Mouse (Mus musculus): ENCODE results near the gene Rev1. TPM values are rescaled to one million over a fixed set of nuclear protein-coding genes. Genes with fewer than 3 reads are reported as not detected.
"Not testable (repeated sequence)": the region's sequence is repeated elsewhere in the genome, so short reads cannot be mapped to it uniquely, and the experiment has no call there.

Gene Rev1
- polyA plus RNA-seq, 1 experiment from 2014 or later, result 31.6 TPM

DNA sequence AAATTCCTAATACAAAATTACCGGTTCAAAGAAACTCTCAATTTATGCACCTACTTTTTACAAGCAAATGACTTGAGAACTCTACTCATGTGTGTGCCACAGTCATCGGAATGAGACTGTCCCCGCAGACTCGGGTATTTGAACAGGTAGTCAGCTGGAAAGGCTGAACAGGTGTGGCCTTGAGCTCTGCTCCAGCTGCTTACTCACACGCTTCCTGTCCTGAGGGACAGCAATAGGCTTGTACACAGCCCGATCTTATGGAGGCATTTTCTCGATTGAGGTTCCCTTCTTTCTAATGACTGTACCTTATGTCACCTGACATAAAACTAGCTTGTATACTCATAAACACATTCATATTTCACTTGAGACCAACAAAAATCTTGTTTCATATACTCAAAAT lies 19.8 kb downstream of the Rev1 start:
- ATAC-seq (ENCODE audit: low FRiP score), result no peak
- H3K36me3 ChIP-seq (ENCODE audit: control insufficient read depth, insufficient read depth, low read length), result no peaks in the 10 kb centered on the region
- 91% methylated on average over 7 of the region's 7 CpGs for WGBS

DNA sequence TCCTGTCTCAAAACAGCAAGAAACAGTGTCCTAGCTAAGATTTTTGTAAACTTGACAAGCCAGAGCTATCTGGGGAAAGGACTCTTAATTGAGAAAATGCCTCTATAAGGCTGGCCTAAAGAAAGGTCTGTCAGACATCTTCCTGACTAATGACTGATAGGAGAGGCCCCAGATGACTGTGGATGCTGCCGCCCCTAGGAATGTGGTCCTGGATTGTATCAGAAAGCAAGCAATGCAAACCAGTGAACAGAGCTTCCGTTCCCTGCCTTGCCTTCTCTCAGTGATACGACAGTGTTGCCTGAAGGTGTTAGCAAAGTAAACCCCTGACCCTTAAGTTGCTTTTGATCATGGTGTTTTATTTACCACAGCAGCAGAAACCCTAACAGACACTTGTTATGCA lies 25.8 kb downstream of the Rev1 start:
- no peaks in the 10 kb centered on the region for H3K36me3 ChIP-seq (ENCODE audit: control insufficient read depth, insufficient read depth, low read length)
- H3K27me3 ChIP-seq (ENCODE audit: control insufficient read depth, insufficient read depth, low read length), result no peaks in the 10 kb centered on the region
- ATAC-seq (ENCODE audit: low FRiP score) (no peak), DNase-seq (ENCODE audit: low spot score, missing footprints) (peak; percentile 41)
- H3K4me3 ChIP-seq (ENCODE audit: low read depth, low read length), result no peak overlapping the region
- no peak overlapping the region for H3K9ac ChIP-seq (ENCODE audit: low read length)
- 81% methylated on average over 3 of the region's 3 CpGs for WGBS
- no peak overlapping the region for H3K4me2 ChIP-seq
- no peak overlapping the region for H3K27ac ChIP-seq (ENCODE audit: low read depth, low read length)
- no peaks in the 10 kb centered on the region for H3K9me3 ChIP-seq (ENCODE audit: control insufficient read depth, low read length)
- H3K4me1 ChIP-seq (ENCODE audit: control insufficient read depth, insufficient read depth, low read length), result no peaks in the 10 kb centered on the region

More for the DNA sequence above, 19.8 kb downstream of the Rev1 start:
- Histone ChIP-seq H3K27me3 (ENCODE audit: control insufficient read depth, insufficient read depth, low read length) (no peaks in the 10 kb centered on the region), H3K4me3 (ENCODE audit: low read depth, low read length) (no peak overlapping the region), H3K4me2 (no peak overlapping the region), H3K4me1 (ENCODE audit: control insufficient read depth, insufficient read depth, low read length) (no peaks in the 10 kb centered on the region), H3K27ac (ENCODE audit: low read depth, low read length) (no peak overlapping the region), H3K9ac (ENCODE audit: low read length) (no peak overlapping the region), H3K9me3 (ENCODE audit: control insufficient read depth, low read length) (no peaks in the 10 kb centered on the region)
- peak; percentile 8 for DNase-seq (ENCODE audit: low spot score, missing footprints)

DNA sequence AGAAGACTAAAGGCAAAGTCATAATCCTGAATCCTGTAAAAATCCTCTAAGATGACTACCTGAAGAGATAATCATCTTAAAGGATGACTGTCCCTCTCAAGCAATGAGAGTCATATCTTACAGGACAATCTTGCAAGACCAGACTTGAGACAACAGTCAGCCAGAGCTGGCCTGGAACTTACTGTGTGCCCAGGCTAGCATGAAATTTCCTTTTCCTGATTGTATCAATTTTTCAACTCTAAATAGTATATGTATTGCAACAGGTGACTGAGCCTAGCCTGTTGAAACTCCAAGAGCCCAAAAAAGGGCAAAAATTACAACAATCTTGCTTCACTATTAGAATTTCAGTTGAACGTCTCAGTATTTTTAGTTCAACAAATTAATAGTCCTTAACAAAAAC lies 26.4 kb downstream of the Rev1 start:
- H3K36me3 ChIP-seq (ENCODE audit: control insufficient read depth, insufficient read depth, low read length), result 0 out of 2 replicates have a peak, but pooled peaks cover 2% of the 10 kb centered on the region
- no peaks in the 10 kb centered on the region for H3K27me3 ChIP-seq (ENCODE audit: control insufficient read depth, insufficient read depth, low read length)
- H3K27ac ChIP-seq (ENCODE audit: low read depth, low read length), result no peak overlapping the region
- no peaks in the 10 kb centered on the region for H3K4me1 ChIP-seq (ENCODE audit: control insufficient read depth, insufficient read depth, low read length)
- 90% methylated on average over 1 of the region's 1 CpGs for WGBS
- no peak for ATAC-seq (ENCODE audit: low FRiP score)
- H3K4me3 ChIP-seq (ENCODE audit: low read depth, low read length), result no peak overlapping the region
- peak; percentile 66 for DNase-seq (ENCODE audit: low spot score, missing footprints)
- H3K4me2 ChIP-seq, result no peak overlapping the region
- H3K9me3 ChIP-seq (ENCODE audit: control insufficient read depth, low read length), result no peaks in the 10 kb centered on the region
- H3K9ac ChIP-seq (ENCODE audit: low read length), result no peak overlapping the region

DNA sequence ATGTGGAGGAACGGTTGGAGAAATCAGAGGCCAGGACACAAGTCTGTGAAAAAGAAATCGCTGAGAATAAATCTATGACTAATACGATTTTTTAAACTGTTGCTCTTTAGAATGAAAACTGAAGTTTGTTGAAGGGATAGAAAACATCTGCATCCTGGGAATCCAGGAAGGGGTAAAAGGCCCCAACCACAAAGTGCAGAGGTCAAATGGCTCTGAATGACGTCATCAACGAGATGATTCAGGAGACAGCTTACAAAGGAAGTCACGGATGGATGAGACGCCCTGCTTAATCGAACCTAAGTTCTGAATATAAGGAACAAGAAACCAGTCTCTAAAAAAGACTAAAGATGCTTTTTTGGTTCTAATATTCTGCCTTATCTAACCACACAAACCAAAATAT lies 48.3 kb downstream of the Rev1 start:
- H3K4me1 ChIP-seq (ENCODE audit: control insufficient read depth, insufficient read depth, low read length), result no peaks in the 10 kb centered on the region
- H3K4me3 ChIP-seq (ENCODE audit: low read depth, low read length), result no peak overlapping the region
- ATAC-seq (ENCODE audit: low FRiP score) (no peak), DNase-seq (ENCODE audit: low spot score, missing footprints) (no peak)
- H3K36me3 ChIP-seq (ENCODE audit: control insufficient read depth, insufficient read depth, low read length), result peaks cover 5% of the 10 kb centered on the region; the same call in 1 of the 2 replicates
- no peak overlapping the region for H3K9ac ChIP-seq (ENCODE audit: low read length)
- H3K27me3 ChIP-seq (ENCODE audit: control insufficient read depth, insufficient read depth, low read length), result no peaks in the 10 kb centered on the region
- 83% methylated on average over 8 of the region's 8 CpGs for WGBS
- no peak overlapping the region for H3K4me2 ChIP-seq
- no peak overlapping the region for H3K27ac ChIP-seq (ENCODE audit: low read depth, low read length)
- no peaks in the 10 kb centered on the region for H3K9me3 ChIP-seq (ENCODE audit: control insufficient read depth, low read length)

DNA sequence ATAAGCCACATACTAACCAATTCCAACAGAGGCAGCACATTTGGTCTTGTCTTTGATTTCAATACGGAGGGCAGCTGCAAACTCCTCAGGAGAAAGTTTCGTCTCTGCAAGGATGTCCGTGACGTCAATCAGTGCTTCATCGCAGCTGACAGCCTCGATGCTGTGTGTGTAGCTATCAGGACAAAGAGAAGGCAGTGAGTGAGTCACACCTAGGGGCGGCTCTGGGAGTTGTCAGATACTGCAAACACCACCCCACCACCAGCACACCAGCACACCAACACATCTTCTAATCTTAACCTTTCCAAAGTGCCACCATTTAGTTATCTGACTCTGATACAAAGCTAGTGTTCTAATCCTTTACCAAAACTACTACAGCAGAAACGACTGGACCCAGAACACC lies 58.3 kb downstream of the Rev1 start:
- peaks cover 14% of the 10 kb centered on the region for H3K36me3 ChIP-seq (ENCODE audit: control insufficient read depth, insufficient read depth, low read length)

DNA sequence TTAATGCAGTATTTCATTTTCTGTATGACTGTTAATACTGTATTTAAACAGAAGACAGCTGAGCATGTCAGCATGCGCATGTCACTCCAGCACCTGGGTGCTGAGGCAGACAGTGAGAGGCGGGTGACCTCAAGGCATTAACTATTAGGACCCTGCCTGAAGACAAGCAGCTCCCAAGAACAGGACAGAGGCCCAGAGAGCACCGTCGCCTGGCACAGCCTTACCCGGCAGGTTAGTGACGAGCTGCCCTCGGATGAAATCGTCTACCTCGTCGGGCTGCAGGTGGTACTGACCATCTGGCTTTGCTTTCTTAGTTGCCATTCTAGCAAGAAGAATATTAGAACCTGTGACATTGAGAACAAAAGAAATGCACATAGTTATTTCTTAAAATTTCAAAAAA lies 62.3 kb downstream of the Rev1 start:
- DNase-seq (ENCODE audit: low spot score, missing footprints), result no peak
- H3K27me3 ChIP-seq (ENCODE audit: control insufficient read depth, insufficient read depth, low read length), result no peaks in the 10 kb centered on the region
- H3K27ac ChIP-seq (ENCODE audit: low read depth, low read length), result no peak overlapping the region
- H3K4me2 ChIP-seq, result no peak overlapping the region
- 94% methylated on average over 10 of the region's 10 CpGs for WGBS
- H3K36me3 ChIP-seq (ENCODE audit: control insufficient read depth, insufficient read depth, low read length), result peaks cover 27% of the 10 kb centered on the region
- ATAC-seq (ENCODE audit: low FRiP score), result no peak
- H3K4me1 ChIP-seq (ENCODE audit: control insufficient read depth, insufficient read depth, low read length), result no peaks in the 10 kb centered on the region
- H3K9ac ChIP-seq (ENCODE audit: low read length), result no peak overlapping the region
- no peaks in the 10 kb centered on the region for H3K9me3 ChIP-seq (ENCODE audit: control insufficient read depth, low read length)
- H3K4me3 ChIP-seq (ENCODE audit: low read depth, low read length), result no peak overlapping the region

More for the DNA sequence above, 58.3 kb downstream of the Rev1 start:
- H3K9me3 ChIP-seq (ENCODE audit: control insufficient read depth, low read length), result no peaks in the 10 kb centered on the region
- H3K4me3 ChIP-seq (ENCODE audit: low read depth, low read length), result no peak overlapping the region
- ATAC-seq (ENCODE audit: low FRiP score) (no peak), DNase-seq (ENCODE audit: low spot score, missing footprints) (no peak)
- H3K27me3 ChIP-seq (ENCODE audit: control insufficient read depth, insufficient read depth, low read length), result no peaks in the 10 kb centered on the region
- 89% methylated on average over 8 of the region's 8 CpGs for WGBS
- H3K9ac ChIP-seq (ENCODE audit: low read length), result no peak overlapping the region
- no peak overlapping the region for H3K4me2 ChIP-seq
- no peaks in the 10 kb centered on the region for H3K4me1 ChIP-seq (ENCODE audit: control insufficient read depth, insufficient read depth, low read length)
- no peak overlapping the region for H3K27ac ChIP-seq (ENCODE audit: low read depth, low read length)

DNA sequence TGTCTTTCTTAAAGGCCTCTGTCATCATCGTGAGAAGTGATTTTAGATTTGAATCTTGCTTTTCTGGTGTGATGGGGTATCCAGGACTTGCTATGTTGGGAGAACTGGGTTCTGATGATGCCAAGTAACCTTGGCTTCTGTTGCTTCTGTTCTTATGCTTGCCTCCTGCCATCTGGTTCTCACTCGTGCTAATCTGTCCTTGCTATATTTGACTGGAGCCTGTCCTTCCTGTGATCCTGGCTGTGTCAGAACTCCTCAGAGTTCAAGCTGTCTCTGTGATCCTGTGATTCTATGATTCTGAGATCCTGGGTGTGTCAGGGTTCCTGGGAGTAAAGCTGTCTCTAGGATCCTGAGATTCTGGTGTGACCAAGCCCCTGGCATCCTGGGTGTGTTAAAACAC lies 67.4 kb downstream of the Rev1 start:
- H3K36me3 ChIP-seq (ENCODE audit: control insufficient read depth, insufficient read depth, low read length), result peaks cover 19% of the 10 kb centered on the region
- H3K9me3 ChIP-seq (ENCODE audit: control insufficient read depth, low read length); H3K4me3 ChIP-seq (ENCODE audit: low read depth, low read length); H3K9ac ChIP-seq (ENCODE audit: low read length); ATAC-seq (ENCODE audit: low FRiP score); H3K4me1 ChIP-seq (ENCODE audit: control insufficient read depth, insufficient read depth, low read length); H3K27me3 ChIP-seq (ENCODE audit: control insufficient read depth, insufficient read depth, low read length); H3K4me2 ChIP-seq; DNase-seq (ENCODE audit: low spot score, missing footprints); H3K27ac ChIP-seq (ENCODE audit: low read depth, low read length): not testable (repeated sequence)
- WGBS, result 92% methylated on average over 2 of the region's 2 CpGs

DNA sequence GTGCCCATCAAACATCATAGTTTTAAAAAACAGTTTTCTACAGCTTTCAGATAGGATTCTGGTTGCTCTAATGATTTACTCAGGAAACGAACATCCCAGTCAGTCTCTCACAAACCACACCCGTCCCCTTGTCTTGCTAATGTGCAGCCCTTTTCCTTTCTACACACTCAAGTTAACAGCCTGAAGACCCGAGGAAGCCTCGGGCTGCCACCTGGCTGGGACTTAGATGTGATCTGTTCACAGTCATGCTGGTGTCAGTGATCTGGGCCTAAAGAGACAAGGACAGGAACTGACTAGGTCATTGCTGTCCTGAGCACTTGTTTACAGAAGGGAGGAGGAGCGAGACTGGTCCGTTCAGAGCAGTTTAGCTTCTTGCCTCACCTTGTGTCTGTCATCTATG lies 71.2 kb downstream of the Rev1 start:
- Histone ChIP-seq H3K4me3 (ENCODE audit: low read depth, low read length) (no peak overlapping the region), H3K27ac (ENCODE audit: low read depth, low read length) (no peak overlapping the region), H3K4me2 (no peak overlapping the region), H3K36me3 (ENCODE audit: control insufficient read depth, insufficient read depth, low read length) (peaks cover 27% of the 10 kb centered on the region), H3K27me3 (ENCODE audit: control insufficient read depth, insufficient read depth, low read length) (no peaks in the 10 kb centered on the region), H3K9ac (ENCODE audit: low read length) (no peak overlapping the region), H3K4me1 (ENCODE audit: control insufficient read depth, insufficient read depth, low read length) (no peaks in the 10 kb centered on the region), H3K9me3 (ENCODE audit: control insufficient read depth, low read length) (no peaks in the 10 kb centered on the region)
- WGBS, result 90% methylated on average over 6 of the region's 6 CpGs
- no peak for DNase-seq (ENCODE audit: low spot score, missing footprints)
- ATAC-seq (ENCODE audit: low FRiP score), result no peak

DNA sequence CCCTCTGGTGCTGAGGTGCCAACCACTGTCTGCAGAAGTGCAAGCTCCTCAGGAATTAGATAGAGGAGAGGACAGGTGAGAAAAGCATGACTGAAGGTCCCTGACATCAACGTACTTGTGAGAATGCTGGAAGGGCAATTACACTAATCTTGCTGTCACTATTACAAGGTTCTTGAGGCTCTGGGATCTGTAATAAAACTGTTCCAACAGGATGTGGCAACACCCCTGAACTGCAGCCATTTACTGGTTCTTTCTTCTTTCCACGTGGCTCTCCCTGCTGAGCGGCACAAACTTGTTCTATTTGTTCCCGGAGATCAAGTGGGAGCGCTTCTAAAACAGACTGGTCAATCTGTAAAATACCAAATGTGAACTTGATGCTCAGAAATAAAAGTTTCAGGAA lies 74.4 kb downstream of the Rev1 start:
- Histone ChIP-seq H3K9me3 (ENCODE audit: control insufficient read depth, low read length) (no peaks in the 10 kb centered on the region), H3K4me1 (ENCODE audit: control insufficient read depth, insufficient read depth, low read length) (no peaks in the 10 kb centered on the region), H3K4me2 (no peak overlapping the region), H3K9ac (ENCODE audit: low read length) (no peak overlapping the region), H3K27ac (ENCODE audit: low read depth, low read length) (no peak overlapping the region), H3K4me3 (ENCODE audit: low read depth, low read length) (no peak overlapping the region), H3K36me3 (ENCODE audit: control insufficient read depth, insufficient read depth, low read length) (peaks cover 31% of the 10 kb centered on the region), H3K27me3 (ENCODE audit: control insufficient read depth, insufficient read depth, low read length) (no peaks in the 10 kb centered on the region)
- ATAC-seq (ENCODE audit: low FRiP score) (no peak), DNase-seq (ENCODE audit: low spot score, missing footprints) (no peak)
- 96% methylated on average over 5 of the region's 5 CpGs for WGBS

DNA sequence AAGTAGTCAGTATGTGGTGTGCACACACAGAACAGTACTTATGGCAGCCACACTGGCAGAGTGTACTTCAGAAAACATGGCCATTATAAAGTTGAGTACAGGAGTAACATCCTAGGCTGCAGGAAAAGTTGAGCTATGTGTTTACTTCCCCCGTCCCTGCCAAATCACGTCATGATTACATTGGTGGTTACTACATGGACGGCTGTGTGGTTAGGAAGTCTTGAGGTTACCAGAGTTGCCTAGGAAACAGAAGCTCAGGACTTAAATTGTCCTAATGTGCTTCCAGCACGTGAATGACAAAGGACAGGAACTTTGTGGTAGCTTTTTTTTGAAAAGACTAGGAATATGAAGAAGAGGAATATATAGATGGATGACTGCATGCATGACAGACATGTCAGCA lies 80.0 kb downstream of the Rev1 start:
- Histone ChIP-seq H3K27me3 (ENCODE audit: control insufficient read depth, insufficient read depth, low read length) (no peaks in the 10 kb centered on the region), H3K9me3 (ENCODE audit: control insufficient read depth, low read length) (no peaks in the 10 kb centered on the region), H3K4me3 (ENCODE audit: low read depth, low read length) (no peak overlapping the region), H3K4me1 (ENCODE audit: control insufficient read depth, insufficient read depth, low read length) (no peaks in the 10 kb centered on the region), H3K9ac (ENCODE audit: low read length) (no peak overlapping the region), H3K4me2 (no peak overlapping the region), H3K27ac (ENCODE audit: low read depth, low read length) (no peak overlapping the region), H3K36me3 (ENCODE audit: control insufficient read depth, insufficient read depth, low read length) (peaks cover 41% of the 10 kb centered on the region)
- DNase-seq (ENCODE audit: low spot score, missing footprints) (no peak), ATAC-seq (ENCODE audit: low FRiP score) (no peak)
- WGBS, result 75% methylated on average over 4 of the region's 4 CpGs
